Mouse (Mus musculus): ENCODE data around the gene Sinhcaf.

GRCm38 (mm10) chr6:148917672-148918071, 28.6 kb downstream of the Sinhcaf start:
- TF ChIP-seq CTCF (IDR thresholded peaks at IDR 0.05; ENCODE audit: borderline replicate concordance, control insufficient read depth, extremely low read depth, insufficient read depth, low read length, poor library complexity): no peak
- TF ChIP-seq POLR2A (IDR thresholded peaks at IDR 0.05; ENCODE audit: control insufficient read depth, extremely low read depth, insufficient read depth, low read length, poor library complexity): no peak

All from thymus, adult 2 months (tissue).